Mouse (Mus musculus) kidney, postnatal 0 days (tissue): Measurements from ENCODE around the gene Mrm1. TPM values are rescaled to one million over a fixed set of nuclear protein-coding genes. Genes with fewer than 3 reads are reported as not detected.

Source experiments
- ATAC-seq: fragments of 200-750 bp; cut with Nextera tagmentation; replicated peaks from 2 replicates; pipeline ENCODE4 v1.8.0; 2017; ENCODE audit warnings: low read depth, moderate number of reproducible peaks, moderate TSS enrichment, moderate library complexity; ENCODE audit not compliant: low FRiP score
- DNase-seq: peaks from one replicate; pipeline ENCODE4 v3.0.0-alpha.2; 2016; ENCODE audit warnings: low spot score
- H3K27ac ChIP-seq: fragments of 300-500 bp; sonication (generic); 2 replicates; pipeline ENCODE4 v1.5.1; 2014; ENCODE audit warnings: mild to moderate bottlenecking
- H3K27me3 ChIP-seq: fragments of 300-500 bp; sonication (generic); 2 replicates; pipeline ENCODE4 v1.6.1; 2014; ENCODE audit warnings: low read length, mixed read lengths; ENCODE audit not compliant: insufficient read depth
- H3K36me3 ChIP-seq: fragments of 300-500 bp; sonication (generic); 2 replicates; pipeline ENCODE4 v1.6.1; 2014; ENCODE audit warnings: low read length, mixed read lengths; ENCODE audit not compliant: insufficient read depth
- H3K4me1 ChIP-seq: fragments of 300-500 bp; sonication (generic); replicated peaks from 2 replicates; pipeline ENCODE4 v1.6.1; 2014; ENCODE audit warnings: antibody characterized with exemption, low read length, mixed read lengths; ENCODE audit not compliant: insufficient read depth
- H3K4me2 ChIP-seq: fragments of 300-500 bp; sonication (generic); 2 replicates; pipeline ENCODE4 v1.6.1; 2014; ENCODE audit warnings: mild to moderate bottlenecking, low read length, moderate library complexity, mixed read lengths
- H3K4me3 ChIP-seq: fragments of 300-500 bp; sonication (generic); replicated peaks from 2 replicates; pipeline ENCODE4 v1.5.1; 2014; ENCODE audit warnings: low read depth, low read length
- H3K9ac ChIP-seq: fragments of 300-500 bp; sonication (generic); 2 replicates; pipeline ENCODE4 v1.6.1; 2014; ENCODE audit warnings: low read depth, low read length
- H3K9me3 ChIP-seq: fragments of 300-500 bp; sonication (generic); replicated peaks from 2 replicates; pipeline ENCODE4 v1.6.1; 2016; ENCODE audit warnings: low read length, inconsistent platforms, mixed read lengths
- CTCF ChIP-seq: IDR thresholded peaks from 2 replicates; pipeline ENCODE4 v1.5.1; 2016; ENCODE audit warnings: antibody characterized with exemption, low read depth, mild to moderate bottlenecking, moderate library complexity
- WGBS: fragments of 180-500 bp; shearing (Covaris S2); extraction: QIAGEN DNeasy Blood & Tissue Kit; methylation state at CpG from one replicate; pipeline ENCODE4 v1.1.7; 2014; 5-methylcytosine and 5-hydroxymethylcytosine counted together
- polyA plus RNA-seq: library from polyadenylated mRNA; unstranded; fragments of >200 nt; fragmentation: Nextera tagmentation; extraction: Ambion mirVana; gene quantifications from 2 replicates; pipeline ENCODE4 v1.2.1, GENCODE M21; 2015

Mrm1 gene
- polyA plus RNA-seq, 1 experiment from 2014 or later, result 12.8 TPM

DNA sequence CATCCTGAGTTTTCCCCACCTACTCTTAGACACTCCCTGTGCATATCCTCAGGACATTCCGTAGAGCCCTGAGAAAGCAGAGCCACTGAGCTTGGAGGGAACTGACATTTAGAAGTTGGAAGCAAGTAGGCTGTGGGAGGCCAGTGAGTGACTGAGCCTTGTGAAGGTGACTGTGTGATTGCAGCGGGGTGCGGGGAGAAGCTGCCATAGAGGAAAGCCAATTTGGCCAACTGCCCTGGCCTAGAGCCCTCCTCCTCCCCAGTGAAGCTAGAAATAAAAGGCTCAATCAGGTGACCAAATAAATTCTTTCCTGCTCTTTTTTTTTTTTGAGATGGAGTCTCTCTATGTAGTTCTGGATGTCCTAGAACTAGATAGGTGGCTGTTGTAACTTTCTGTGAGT, 6.9 kb upstream of the Mrm1 start:
- H3K27me3 ChIP-seq, result no peaks in the 10 kb centered on the region
- H3K27ac ChIP-seq, result no peak overlapping the region
- ATAC-seq, result no peak
- H3K36me3 ChIP-seq, result no peaks in the 10 kb centered on the region
- WGBS, result 53% methylated on average over 3 of the region's 3 CpGs
- no peak for TF ChIP-seq CTCF
- no peaks in the 10 kb centered on the region for H3K9me3 ChIP-seq
- peak; percentile 6 for DNase-seq
- H3K4me2 ChIP-seq, result no peak overlapping the region
- no peak overlapping the region for H3K4me3 ChIP-seq
- H3K4me1 ChIP-seq, result no peaks in the 10 kb centered on the region; the same call in 1 of the 2 replicates
- H3K9ac ChIP-seq, result no peak overlapping the region

DNA sequence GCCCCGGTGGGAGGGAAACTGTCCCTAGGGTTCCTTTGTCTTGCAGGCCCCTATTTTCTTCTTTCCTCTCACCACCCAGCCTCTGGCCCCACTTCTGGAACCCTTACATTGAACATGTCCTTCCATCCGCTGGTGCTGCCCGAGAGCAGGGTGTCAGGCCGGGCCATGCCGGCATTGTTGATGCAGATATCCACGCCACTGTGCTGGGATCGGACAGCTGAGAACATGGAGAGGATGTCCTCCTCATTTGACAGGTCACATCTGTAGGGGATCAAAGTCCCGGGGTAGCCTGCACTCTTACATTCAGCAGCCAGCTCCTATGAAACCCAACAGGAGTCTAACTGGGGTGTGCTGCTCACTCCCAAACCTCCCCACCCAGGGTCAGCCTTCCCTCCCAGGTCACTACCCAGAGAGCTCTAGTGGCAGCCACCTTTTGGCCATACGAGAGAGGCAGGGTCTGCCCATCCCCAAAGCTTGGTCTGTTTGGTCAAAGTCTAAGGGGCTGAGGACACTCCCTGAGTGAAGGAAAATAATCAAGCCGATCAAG, 6.0 kb upstream of the Mrm1 start:
- no peaks in the 10 kb centered on the region for H3K9me3 ChIP-seq
- TF ChIP-seq CTCF, result no peak
- H3K9ac ChIP-seq, result no peak overlapping the region
- H3K4me3 ChIP-seq, result no peak overlapping the region
- H3K36me3 ChIP-seq, result no peaks in the 10 kb centered on the region
- H3K27ac ChIP-seq, result no peak overlapping the region
- ATAC-seq (no peak), DNase-seq (no peak)
- WGBS, result 80% methylated on average over 10 of the region's 10 CpGs
- H3K4me1 ChIP-seq, result no peaks in the 10 kb centered on the region; the same call in 1 of the 2 replicates
- no peaks in the 10 kb centered on the region for H3K27me3 ChIP-seq
- no peak overlapping the region for H3K4me2 ChIP-seq

DNA sequence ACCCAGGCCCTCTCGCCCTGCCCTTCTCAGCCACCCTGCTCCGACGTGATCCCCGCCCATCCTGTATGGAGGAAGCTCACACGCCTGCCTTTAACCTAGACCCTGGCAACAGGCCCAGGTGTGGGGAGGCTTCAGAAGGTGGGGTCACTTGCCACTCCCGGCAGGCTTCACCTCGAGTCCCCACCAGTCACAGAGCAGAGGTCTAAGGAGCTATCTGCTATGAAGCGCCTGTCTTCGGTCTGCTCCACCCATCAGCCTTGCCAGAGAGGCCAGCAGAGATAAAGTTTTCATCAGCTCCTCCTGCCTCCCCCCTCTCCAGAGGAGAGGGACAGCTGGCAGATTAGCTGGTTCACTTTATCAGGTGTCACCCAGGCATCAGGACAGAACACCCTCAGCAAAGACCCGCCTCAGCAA, 4.2 kb upstream of the Mrm1 start:
- no peaks in the 10 kb centered on the region for H3K9me3 ChIP-seq
- H3K27me3 ChIP-seq, result no peaks in the 10 kb centered on the region
- H3K4me2 ChIP-seq, result no peak overlapping the region
- WGBS, result 60% methylated on average over 10 of the region's 10 CpGs
- no peak overlapping the region for H3K4me3 ChIP-seq
- no peak for DNase-seq
- H3K27ac ChIP-seq, result no peak overlapping the region
- ATAC-seq, result no peak
- H3K9ac ChIP-seq, result no peak overlapping the region
- H3K36me3 ChIP-seq, result no peaks in the 10 kb centered on the region
- no peaks in the 10 kb centered on the region; the same call in 1 of the 2 replicates for H3K4me1 ChIP-seq
- TF ChIP-seq CTCF, result no peak

DNA sequence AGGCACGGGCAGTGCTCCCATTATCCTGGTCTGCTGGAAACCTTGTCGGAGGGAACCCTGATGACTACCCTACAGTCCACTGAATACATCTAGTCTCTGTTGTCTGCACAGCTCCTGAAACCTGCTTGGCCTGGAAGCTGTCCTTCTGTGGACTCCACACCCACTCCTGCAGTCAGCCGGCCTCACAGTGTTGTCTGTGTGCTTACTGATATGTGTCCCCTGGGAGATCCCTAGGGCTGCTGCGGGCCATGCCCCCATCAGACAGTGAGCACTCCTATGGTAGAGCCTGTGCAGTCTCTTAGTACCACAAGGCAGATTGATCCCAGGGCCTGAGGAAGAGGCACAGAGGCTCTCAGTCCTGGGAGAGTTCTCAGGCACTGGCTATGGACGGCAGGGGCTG, 3.2 kb upstream of the Mrm1 start:
- TF ChIP-seq CTCF, result no peak
- WGBS, result 79% methylated on average over 5 of the region's 5 CpGs
- H3K4me2 ChIP-seq, result no peak overlapping the region

DNA sequence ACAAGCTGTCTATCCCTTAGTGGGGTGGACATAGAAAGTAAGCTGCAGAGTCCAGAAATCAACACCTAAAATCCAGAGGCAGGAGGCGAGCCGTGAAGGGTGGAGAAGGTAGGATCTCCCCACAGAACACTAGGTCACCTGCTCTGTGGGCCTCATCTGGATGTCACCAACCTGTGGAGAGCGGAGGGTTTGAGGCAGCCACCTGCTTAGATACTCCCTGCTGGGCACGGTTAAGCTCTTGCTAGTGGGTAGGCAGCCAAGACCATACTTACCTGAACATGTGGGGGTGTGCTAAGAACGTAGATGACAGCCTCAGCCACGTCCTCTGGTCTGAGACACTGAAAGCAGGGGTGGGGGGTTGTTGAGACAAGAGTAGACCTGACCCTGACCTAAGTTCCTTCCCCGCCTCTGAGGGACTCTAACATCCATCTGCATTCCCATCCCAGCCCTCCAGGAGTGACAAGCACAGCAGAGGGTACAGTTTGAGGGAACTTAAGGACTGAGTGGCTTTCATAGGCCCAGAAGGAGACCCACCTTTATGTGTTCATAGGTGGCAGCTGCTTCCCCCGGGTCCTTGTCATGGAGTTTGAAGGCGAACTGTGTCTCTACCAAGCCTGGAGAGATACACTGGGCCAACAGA, 1.9 kb upstream of the Mrm1 start:
- no peak for TF ChIP-seq CTCF
- DNase-seq (no peak), ATAC-seq (no peak)
- Histone ChIP-seq H3K4me1 (no peaks in the 10 kb centered on the region), H3K27me3 (no peaks in the 10 kb centered on the region), H3K36me3 (no peaks in the 10 kb centered on the region), H3K9ac (no peak overlapping the region), H3K9me3 (no peaks in the 10 kb centered on the region), H3K4me3 (no peak overlapping the region), H3K4me2 (no peak overlapping the region), H3K27ac (no peak overlapping the region)
- 90% methylated on average over 9 of the region's 9 CpGs for WGBS

More for the DNA sequence above, 3.2 kb upstream of the Mrm1 start:
- DNase-seq (no peak), ATAC-seq (no peak)
- no peak overlapping the region for H3K27ac ChIP-seq
- H3K4me1 ChIP-seq, result no peaks in the 10 kb centered on the region
- H3K36me3 ChIP-seq, result no peaks in the 10 kb centered on the region
- no peaks in the 10 kb centered on the region for H3K27me3 ChIP-seq
- no peak overlapping the region for H3K9ac ChIP-seq
- no peaks in the 10 kb centered on the region for H3K9me3 ChIP-seq
- no peak overlapping the region for H3K4me3 ChIP-seq

DNA sequence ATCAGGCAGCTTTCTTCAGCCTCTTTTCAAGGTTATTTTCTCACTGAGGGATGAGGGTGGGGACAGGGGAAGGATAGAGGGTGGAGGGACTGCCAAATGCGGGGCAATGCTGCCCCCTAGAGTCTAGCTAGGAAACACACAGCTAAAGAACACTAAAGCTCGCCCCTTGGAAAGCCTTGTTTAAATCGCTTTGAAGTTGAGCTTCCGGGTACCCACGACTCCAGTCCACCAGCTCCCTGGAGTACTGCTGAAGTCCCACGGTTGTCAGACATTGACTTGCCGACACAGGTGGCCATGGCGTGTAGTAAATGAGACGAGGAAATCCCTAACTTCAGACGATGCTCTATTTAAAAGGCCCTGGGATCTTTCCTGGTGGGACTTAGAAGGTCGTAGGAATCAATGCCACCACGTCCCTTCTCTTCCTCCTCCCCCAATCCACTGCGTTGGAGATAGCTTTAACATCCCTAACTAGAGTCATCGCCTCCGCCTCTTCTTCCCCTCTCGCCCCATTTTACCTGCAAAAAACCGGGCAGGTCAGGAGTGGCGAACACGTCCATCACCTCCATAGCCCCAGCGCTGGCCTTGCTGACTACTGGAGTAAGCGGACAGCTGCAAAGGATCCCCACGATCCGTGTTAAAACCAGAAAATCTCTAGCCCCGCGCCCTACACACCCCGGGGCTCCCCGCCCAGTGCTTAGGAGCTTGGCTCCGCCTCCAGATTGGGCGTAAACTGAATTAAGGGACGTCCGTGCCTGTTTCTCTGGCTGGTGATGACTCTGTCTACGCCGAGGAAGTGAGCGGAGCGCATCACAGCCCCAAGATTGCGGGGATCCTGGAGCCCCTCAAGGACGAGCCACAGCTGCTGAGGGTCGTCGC, 992 bp downstream of the Mrm1 start:
- ATAC-seq, result peak; percentile 27
- H3K9ac ChIP-seq, result peak overlapping the region; percentile 76
- peak; percentile 87 for TF ChIP-seq CTCF
- H3K4me3 ChIP-seq, result peak overlapping the region; percentile 72
- peak overlapping the region; percentile 100 for H3K4me2 ChIP-seq
- peak overlapping the region; percentile 88 for H3K27ac ChIP-seq
- H3K36me3 ChIP-seq, result no peaks in the 10 kb centered on the region
- WGBS, result under 1% methylated on average over 39 of the region's 39 CpGs
- no peaks in the 10 kb centered on the region for H3K9me3 ChIP-seq
- no peaks in the 10 kb centered on the region for H3K27me3 ChIP-seq
- H3K4me1 ChIP-seq, result no peaks in the 10 kb centered on the region
- DNase-seq, result peak; percentile 93
